Mouse (Mus musculus): ENCODE data around the gene Oip5.

Gene Oip5

GRCm38 (mm10) chr2:119583439-119583838 is 34.8 kb downstream of the Oip5 start:
- DNase-seq: no peak

GRCm38 (mm10) chr2:119581571-119581970 is 36.7 kb downstream of the Oip5 start:
- no peak for DNase-seq

GRCm38 (mm10) chr2:119572471-119572870 is 45.8 kb downstream of the Oip5 start:
- no peak for DNase-seq

GRCm38 (mm10) chr2:119566182-119566855 is 52.0 kb downstream of the Oip5 start:
- DNase-seq: peak; percentile 63

GRCm38 (mm10) chr2:119565284-119565683 is 53.0 kb downstream of the Oip5 start:
- no peak for DNase-seq

GRCm38 (mm10) chr2:119561794-119562193 is 56.5 kb downstream of the Oip5 start:
- no peak for DNase-seq

All from kidney, adult 18-20 months (tissue).